Mouse (Mus musculus) limb, embryonic 14.5 days (tissue): ENCODE data around the gene E330017A01Rik. TPM values are rescaled to one million over a fixed set of nuclear protein-coding genes. Genes with fewer than 3 reads are reported as not detected.

ENCODE experiments used
- ATAC-seq: fragments of 200-750 bp; cut with Nextera tagmentation; 2 replicates; pipeline ENCODE4 v1.8.0; 2017; ENCODE audit warnings: low read depth, moderate number of reproducible peaks, moderate TSS enrichment; ENCODE audit not compliant: low FRiP score
- DNase-seq: peaks from one replicate; pipeline ENCODE4 v3.0.0-alpha.2; 2015; ENCODE audit warnings: low spot score
- H3K27ac ChIP-seq: fragments of 300-500 bp; sonication (generic); replicated peaks from 2 replicates; pipeline ENCODE4 v1.5.1; 2014; ENCODE audit warnings: low read depth, mild to moderate bottlenecking, low read length, moderate library complexity, mixed read lengths
- H3K27me3 ChIP-seq: fragments of 300-500 bp; sonication (generic); 2 replicates; pipeline ENCODE4 v1.6.1; 2014; ENCODE audit warnings: low read length, mixed read lengths; ENCODE audit not compliant: control insufficient read depth, insufficient read depth
- H3K36me3 ChIP-seq: fragments of 300-500 bp; sonication (generic); 2 replicates; pipeline ENCODE4 v1.6.1; 2014; ENCODE audit warnings: mild to moderate bottlenecking, low read length, moderate library complexity, mixed read lengths; ENCODE audit not compliant: control insufficient read depth, insufficient read depth
- H3K4me1 ChIP-seq: fragments of 300-500 bp; sonication (generic); 2 replicates; pipeline ENCODE4 v1.6.1; 2014; ENCODE audit warnings: antibody characterized with exemption, low read length, mixed read lengths; ENCODE audit not compliant: control insufficient read depth, insufficient read depth
- H3K4me2 ChIP-seq: fragments of 300-500 bp; sonication (generic); replicated peaks from 2 replicates; pipeline ENCODE4 v1.6.1; 2014; ENCODE audit warnings: low read depth, mild to moderate bottlenecking, low read length, moderate library complexity; ENCODE audit not compliant: severe bottlenecking
- H3K4me3 ChIP-seq: fragments of 300-500 bp; sonication (generic); replicated peaks from 2 replicates; pipeline ENCODE4 v1.5.1; 2014; ENCODE audit warnings: low read length
- H3K9ac ChIP-seq: fragments of 300-500 bp; sonication (generic); 2 replicates; pipeline ENCODE4 v1.6.1; 2014; ENCODE audit warnings: mild to moderate bottlenecking, low read depth, low read length, moderate library complexity; ENCODE audit not compliant: severe bottlenecking
- H3K9me3 ChIP-seq: fragments of 300-500 bp; sonication (generic); 2 replicates; pipeline ENCODE4 v1.6.1; 2016; ENCODE audit warnings: low read length; ENCODE audit not compliant: control insufficient read depth
- POLR2A ChIP-seq: fragments of 200-500 bp; IDR thresholded peaks from 2 replicates; pipeline ENCODE4 v1.8.0; 2012; ENCODE audit warnings: inconsistent platforms, mild to moderate bottlenecking, moderate library complexity, borderline replicate concordance; ENCODE audit not compliant: insufficient read depth, insufficient read length; ENCODE audit errors: extremely low read depth
- WGBS: fragments of 180-500 bp; shearing (Covaris S2); extraction: QIAGEN DNeasy Blood & Tissue Kit; methylation state at CpG from one replicate; pipeline ENCODE4 v1.1.7; 2014; 5-methylcytosine and 5-hydroxymethylcytosine counted together
- polyA plus RNA-seq, 2 experiments: library from polyadenylated mRNA; depleted of rRNA in 1 of 2; stranded (reverse) in 1 of 2; unstranded in 1 of 2; fragments of >200 nt; fragmentation: Nextera tagmentation in 1 of 2; extraction: Ambion mirVana in 1 of 2; gene quantifications; 2 replicates each; pipeline versions ENCODE4 v1.2.1 to v1.2.3; 2012 to 2014

Gene E330017A01Rik
- polyA plus RNA-seq, 2 experiments = not detected

DNA sequence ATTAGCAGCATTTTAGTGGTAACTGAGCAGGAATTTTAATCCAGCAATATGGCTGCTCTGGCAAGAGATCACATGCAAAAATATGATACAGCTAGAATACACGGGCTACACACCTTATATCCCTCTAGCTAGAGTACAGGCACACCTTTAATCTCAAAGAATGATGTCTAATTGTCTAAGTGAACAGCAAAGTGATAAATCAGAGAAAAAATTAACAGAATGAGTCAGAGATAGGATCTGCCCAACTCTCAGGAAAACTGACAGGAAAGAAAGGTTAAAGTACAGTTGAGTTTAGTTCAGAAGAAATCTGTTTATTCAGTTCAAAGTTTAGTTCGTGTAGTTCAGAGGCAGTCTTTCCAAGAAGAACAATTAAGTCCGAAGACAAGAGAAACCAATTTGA, 47.2 kb downstream of the E330017A01Rik start:
- no peak overlapping the region for H3K27ac ChIP-seq
- H3K27me3 ChIP-seq = no peaks in the 10 kb centered on the region
- no peaks in the 10 kb centered on the region for H3K9me3 ChIP-seq
- ATAC-seq (no peak), DNase-seq (no peak)
- no peak for TF ChIP-seq POLR2A
- no peak overlapping the region for H3K4me3 ChIP-seq
- H3K4me1 ChIP-seq = no peaks in the 10 kb centered on the region
- H3K9ac ChIP-seq = no peak overlapping the region
- WGBS = 67% methylated on average over 3 of the region's 3 CpGs
- H3K36me3 ChIP-seq = no peaks in the 10 kb centered on the region
- H3K4me2 ChIP-seq = no peak overlapping the region

DNA sequence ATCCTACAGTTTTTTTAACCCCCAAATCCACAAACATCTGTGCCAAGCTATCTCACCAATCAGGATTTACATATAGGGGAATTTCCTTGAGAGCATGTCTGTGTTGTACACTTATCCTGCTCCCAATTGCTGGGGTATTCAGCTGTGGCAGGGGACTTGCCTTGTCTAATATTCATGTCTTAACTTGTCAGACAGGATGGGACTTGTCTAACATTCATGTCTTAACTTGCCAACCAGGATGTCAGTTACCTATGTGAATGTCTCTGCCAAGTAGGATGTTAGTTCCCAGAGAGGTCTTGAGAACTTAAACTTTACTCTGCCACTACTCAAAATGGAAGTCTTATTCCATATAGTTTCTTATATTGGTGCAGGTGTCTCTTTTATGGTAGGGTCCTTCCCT, 49.1 kb downstream of the E330017A01Rik start:
- DNase-seq (no peak), ATAC-seq (no peak)
- H3K36me3 ChIP-seq = no peaks in the 10 kb centered on the region
- no peak overlapping the region for H3K27ac ChIP-seq
- no peak overlapping the region for H3K9ac ChIP-seq
- H3K4me1 ChIP-seq = no peaks in the 10 kb centered on the region
- H3K4me3 ChIP-seq = no peak overlapping the region
- no peaks in the 10 kb centered on the region for H3K9me3 ChIP-seq
- H3K27me3 ChIP-seq = no peaks in the 10 kb centered on the region
- H3K4me2 ChIP-seq = no peak overlapping the region
- TF ChIP-seq POLR2A = no peak

Other genes starting within 250 kb of the E330017A01Rik start
- gene Dcbld2, start 230.3 kb downstream of the E330017A01Rik start, polyA plus RNA-seq (2012; rRNA removed) = 22.8 and 26.4 TPM in 2 replicates
- 10.0 and 12.1 TPM in 2 replicates for gene Dcbld2, start 230.3 kb downstream of the E330017A01Rik start, polyA plus RNA-seq (2014; fragmentation: Nextera tagmentation; extraction: Ambion mirVana)
- gene St3gal6, start 114.5 kb downstream of the E330017A01Rik start, polyA plus RNA-seq (2012; rRNA removed) = 14.4 and 15.2 TPM in 2 replicates
- 12.8 and 15.2 TPM in 2 replicates for gene St3gal6, start 114.5 kb downstream of the E330017A01Rik start, polyA plus RNA-seq (2014; fragmentation: Nextera tagmentation; extraction: Ambion mirVana)
- gene Gm813, start 21.8 kb downstream of the E330017A01Rik start, polyA plus RNA-seq (2012; rRNA removed) = not detected in 2 replicates
- gene Gm813, start 21.8 kb downstream of the E330017A01Rik start, polyA plus RNA-seq (2014; fragmentation: Nextera tagmentation; extraction: Ambion mirVana) = not detected in 2 replicates
- 20.3 TPM in 2 replicates for gene Cpox, start 31.6 kb upstream of the E330017A01Rik start, polyA plus RNA-seq (2012; rRNA removed)
- 22.3 and 24.4 TPM in 2 replicates for gene Cpox, start 31.6 kb upstream of the E330017A01Rik start, polyA plus RNA-seq (2014; fragmentation: Nextera tagmentation; extraction: Ambion mirVana)
- gene Gpr15, start 80.3 kb upstream of the E330017A01Rik start, polyA plus RNA-seq (2012; rRNA removed) = 0.05 and 0.06 TPM in 2 replicates
- 0.15 TPM in 1 of 2 replicates, not detected in the other for gene Gpr15, start 80.3 kb upstream of the E330017A01Rik start, polyA plus RNA-seq (2014; fragmentation: Nextera tagmentation; extraction: Ambion mirVana)
- 107 and 125 TPM in 2 replicates for gene Cldnd1, start 89.2 kb upstream of the E330017A01Rik start, polyA plus RNA-seq (2012; rRNA removed)
- gene Cldnd1, start 89.2 kb upstream of the E330017A01Rik start, polyA plus RNA-seq (2014; fragmentation: Nextera tagmentation; extraction: Ambion mirVana) = 137 and 145 TPM in 2 replicates
- gene Olfr172, start 124.4 kb upstream of the E330017A01Rik start, polyA plus RNA-seq (2012; rRNA removed) = not detected in 2 replicates
- not detected in 2 replicates for gene Olfr172, start 124.4 kb upstream of the E330017A01Rik start, polyA plus RNA-seq (2014; fragmentation: Nextera tagmentation; extraction: Ambion mirVana)
- not detected in 2 replicates for gene Olfr173, start 161.5 kb upstream of the E330017A01Rik start, polyA plus RNA-seq (2012; rRNA removed)
- gene Olfr173, start 161.5 kb upstream of the E330017A01Rik start, polyA plus RNA-seq (2014; fragmentation: Nextera tagmentation; extraction: Ambion mirVana) = not detected in 2 replicates
- gene Olfr175-ps1, start 188.0 kb upstream of the E330017A01Rik start, polyA plus RNA-seq (2012; rRNA removed) = not detected in 2 replicates
- gene Olfr175-ps1, start 188.0 kb upstream of the E330017A01Rik start, polyA plus RNA-seq (2014; fragmentation: Nextera tagmentation; extraction: Ambion mirVana) = not detected in 2 replicates
- gene Olfr177, start 236.0 kb upstream of the E330017A01Rik start, polyA plus RNA-seq (2012; rRNA removed) = not detected in 2 replicates
- not detected in 2 replicates for gene Olfr177, start 236.0 kb upstream of the E330017A01Rik start, polyA plus RNA-seq (2014; fragmentation: Nextera tagmentation; extraction: Ambion mirVana)